Mouse (Mus musculus) layer of hippocampus, postnatal 36 days (tissue): ENCODE data around the gene Gm1673. TPM values are rescaled to one million over a fixed set of nuclear protein-coding genes. Genes with fewer than 3 reads are reported as not detected.

Source experiments
- DNase-seq, 2 experiments: peaks; one replicate each; pipeline ENCODE4 v3.0.0; 2022
- total RNA-seq, 2 experiments: library from RNA; stranded (reverse); gene quantifications; 2 replicates each; pipeline ENCODE4 v1.2.3; 2021

The Gm1673 gene
- total RNA-seq, 2 experiments from 2014 or later, result 58.2 to 70.7 TPM

DNA sequence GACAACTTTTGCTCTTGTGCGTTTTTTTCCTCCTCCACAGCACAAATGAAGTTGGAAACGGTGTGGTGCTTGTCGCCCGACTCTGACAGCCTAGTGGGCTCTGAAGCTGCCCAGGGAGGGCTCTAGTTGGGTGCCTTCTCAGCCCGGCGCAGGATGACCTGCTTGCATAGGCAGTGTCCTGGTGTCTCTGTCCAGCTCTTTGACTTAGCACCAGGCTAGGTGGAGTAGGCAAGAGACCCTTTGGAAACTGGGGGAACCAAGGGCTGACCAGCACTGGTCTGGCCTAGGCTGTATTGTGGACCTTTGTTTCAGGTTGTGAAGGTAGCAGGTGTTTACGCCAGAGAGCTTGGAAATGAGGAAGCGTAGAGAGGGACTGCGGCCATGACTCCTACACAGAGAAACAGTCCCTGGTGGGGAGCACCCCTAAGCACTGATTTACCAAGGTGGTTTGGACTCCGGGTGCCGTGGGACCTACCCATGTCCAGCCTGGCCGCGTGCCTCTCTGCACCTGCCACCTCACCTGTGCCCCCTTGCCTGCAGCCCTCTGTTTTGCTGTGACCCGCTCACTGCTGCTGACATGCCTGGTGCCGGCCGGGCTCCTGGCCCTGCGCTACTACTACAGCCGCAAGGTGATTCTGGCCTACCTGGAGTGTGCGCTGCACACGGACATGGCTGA, 14.7 kb downstream of the Gm1673 start:
- no peak for DNase-seq

DNA sequence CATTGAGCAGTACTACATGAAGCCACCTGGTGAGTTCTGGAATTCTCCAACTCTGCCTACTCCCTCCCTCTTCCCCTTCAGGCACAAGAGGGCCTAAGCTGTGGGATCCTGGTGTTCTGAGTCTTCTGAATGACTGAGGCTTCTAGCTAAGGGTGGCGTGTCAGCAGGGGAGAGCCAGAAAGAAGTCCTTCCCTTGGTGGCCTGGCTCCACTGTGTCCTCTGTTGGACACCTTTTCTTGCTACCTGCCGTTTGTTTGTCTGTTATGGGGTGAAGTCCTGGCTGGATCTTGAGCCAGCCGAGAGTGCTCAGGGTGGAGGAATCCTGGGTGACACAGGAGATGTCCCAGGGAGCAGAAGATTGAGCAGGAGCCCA, 15.3 kb downstream of the Gm1673 start:
- DNase-seq, result no peak

DNA sequence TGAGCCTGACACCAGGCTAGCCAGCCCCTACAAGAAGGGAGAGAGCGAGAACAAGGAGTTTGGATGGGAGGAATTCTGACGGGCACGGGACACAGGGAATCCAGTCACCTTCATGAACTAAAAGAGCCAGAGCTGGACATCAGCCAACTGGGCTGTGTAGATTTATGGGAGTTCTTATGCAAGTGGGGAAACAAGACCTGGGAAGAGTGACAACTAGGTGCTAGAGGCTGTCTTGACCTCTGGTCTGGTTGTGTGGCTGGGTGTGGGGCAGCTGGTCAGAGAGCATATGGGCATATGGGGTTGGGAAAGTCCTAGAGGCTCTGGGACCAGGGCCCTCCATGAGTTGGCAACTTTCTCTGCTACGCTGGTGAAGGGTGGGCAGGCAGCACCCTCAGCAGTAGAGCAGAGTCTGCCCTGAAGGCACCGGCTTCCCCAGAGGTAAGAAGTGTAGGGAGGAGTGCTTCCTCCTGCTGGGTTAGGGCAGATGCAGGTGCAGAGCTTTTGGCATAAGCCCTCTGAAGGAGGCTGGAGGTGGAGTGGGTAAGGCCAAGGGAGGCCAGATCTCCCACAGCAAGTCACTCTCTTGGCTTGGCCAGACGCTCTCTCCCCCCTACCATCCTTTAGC, 16.3 kb downstream of the Gm1673 start:
- no peak for DNase-seq

DNA sequence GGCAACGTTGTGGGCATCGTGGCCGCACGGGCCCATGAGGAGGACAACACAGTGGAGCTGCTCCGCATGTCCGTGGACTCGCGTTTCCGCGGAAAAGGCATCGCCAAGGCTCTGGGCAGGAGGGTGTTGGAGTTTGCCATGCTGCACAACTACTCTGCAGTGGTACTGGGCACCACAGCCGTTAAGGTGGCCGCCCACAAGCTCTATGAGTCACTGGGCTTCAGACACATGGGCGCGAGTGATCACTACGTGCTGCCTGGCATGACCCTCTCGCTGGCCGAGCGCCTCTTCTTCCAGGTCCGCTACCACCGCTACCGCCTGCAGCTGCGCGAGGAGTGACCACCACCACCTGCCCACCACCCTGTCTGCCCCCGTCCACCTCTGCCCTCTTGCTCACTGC, 17.6 kb downstream of the Gm1673 start:
- DNase-seq, result no peak

DNA sequence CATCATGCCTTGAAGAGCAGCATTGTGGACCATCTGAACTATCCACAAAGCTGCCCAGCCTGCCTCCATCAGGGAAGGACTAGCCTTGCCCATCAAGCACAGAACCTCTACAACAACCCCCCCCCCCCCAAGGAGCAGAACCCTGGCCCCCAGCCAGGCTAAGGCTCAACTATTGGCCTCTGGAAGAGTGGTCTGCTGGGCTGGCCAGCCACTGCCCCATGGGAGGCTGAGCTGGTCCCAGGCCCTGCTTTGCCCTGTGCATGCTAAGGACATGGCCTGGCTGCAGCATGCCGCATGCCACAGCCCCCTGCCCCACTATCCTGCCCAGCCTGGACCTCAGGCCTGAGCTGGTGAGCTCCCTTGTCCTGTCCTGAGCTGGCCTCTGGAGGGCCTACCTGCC, 18.2 kb downstream of the Gm1673 start:
- DNase-seq, result no peak

DNA sequence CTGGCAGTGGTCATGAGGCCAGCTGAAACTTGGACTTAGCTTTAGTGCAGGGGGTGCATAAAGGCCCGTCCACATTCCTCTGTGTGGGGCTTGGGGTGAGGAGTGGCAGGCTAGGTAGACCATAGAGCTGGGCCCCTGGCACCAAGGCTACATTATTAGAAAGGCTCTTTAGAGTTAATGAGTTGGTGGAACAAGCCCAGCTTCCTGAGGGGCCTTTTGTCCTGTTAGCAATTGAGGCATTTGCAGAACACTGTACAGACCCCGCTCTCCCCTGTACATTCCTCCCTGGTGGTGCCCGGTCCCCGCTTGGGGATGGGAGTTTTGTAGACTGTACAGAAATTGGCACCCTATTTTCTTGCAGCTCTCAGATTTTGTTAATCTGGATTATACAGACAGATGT, 19.4 kb downstream of the Gm1673 start:
- no peak for DNase-seq

DNA sequence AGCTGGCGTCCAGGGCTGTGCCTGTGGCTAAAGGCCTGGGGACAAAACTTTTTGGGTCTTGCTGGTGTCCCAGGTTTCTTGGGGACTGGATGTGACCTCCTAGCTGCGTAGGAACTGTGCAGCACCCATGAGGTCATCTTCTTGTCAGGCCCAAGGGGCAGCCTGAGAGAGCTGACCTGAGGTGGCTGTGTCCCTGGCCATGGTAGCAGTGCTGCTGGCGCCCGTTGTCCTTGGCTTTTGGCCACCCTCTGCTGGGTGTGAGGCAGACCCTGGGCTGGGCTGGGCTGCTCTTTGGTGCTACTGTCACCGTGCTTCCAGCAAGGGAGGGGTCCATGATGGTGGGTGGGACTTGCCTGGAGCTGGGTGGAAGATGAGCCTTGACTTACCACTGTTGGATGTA, 21.4 kb downstream of the Gm1673 start:
- no peak for DNase-seq

DNA sequence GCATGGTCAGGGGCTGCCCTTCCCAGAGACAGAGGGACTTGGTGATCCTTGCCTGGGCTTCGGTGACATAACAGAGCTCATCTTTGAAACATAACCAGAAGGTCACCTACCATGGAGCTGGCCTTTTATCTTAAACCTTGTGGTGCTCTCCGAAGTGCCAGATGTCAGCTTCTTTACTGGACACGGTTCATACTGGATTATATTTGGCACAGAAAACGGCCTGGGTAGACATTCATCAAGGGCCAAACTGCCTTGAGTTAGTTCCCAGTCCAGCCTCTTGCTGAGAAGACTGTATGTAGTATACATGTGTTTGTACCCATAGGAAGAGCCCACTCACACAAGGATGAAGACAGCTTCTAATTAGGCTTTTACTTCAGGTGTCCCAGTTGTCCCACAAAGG, 23.6 kb downstream of the Gm1673 start:
- no peak for DNase-seq

DNA sequence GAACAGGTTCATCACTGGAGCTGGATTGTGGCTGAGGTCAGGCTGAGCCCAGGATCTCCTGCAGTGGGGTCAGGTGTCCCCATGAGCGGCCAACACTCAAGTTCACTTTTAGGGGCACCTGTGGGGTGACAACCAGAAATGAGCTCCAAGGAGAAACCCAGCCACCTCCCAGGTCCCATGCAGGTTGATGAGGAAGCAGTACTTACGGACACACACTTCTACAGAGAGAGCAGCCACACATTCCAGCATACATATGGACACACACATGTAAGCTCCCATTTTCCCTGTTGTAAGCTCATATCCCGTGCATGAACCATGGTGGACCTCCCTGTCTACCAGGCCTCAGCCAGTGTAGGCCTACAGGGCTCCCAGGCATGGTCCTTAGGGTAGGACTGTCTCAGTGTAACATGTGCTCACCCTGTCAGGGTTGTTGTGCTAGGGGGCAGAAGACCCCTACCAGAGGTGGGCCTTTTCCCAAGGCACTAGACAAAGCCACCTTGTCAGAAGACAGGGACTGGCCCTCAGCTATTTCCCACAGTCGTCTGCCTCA, 24.2 kb downstream of the Gm1673 start:
- no peak for DNase-seq

DNA sequence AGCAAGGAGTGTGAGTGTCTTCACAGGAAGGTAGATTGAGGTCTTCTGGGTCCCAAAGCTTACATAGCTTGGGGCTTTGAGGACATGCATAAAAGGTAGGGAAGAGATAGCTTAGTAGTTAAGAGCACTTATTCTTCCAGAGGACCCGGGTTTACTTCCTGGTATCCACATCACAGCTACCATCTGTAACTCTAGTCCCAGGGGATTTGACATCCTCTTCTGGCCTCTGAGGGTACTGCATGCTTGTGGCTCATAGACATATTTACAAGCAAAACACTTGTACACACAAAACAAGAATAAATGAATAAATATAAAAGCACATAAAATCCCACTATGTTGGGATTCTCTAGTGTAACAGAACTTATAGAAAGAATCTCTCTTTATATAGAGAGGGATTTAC, 31.4 kb downstream of the Gm1673 start:
- no peak for DNase-seq

DNA sequence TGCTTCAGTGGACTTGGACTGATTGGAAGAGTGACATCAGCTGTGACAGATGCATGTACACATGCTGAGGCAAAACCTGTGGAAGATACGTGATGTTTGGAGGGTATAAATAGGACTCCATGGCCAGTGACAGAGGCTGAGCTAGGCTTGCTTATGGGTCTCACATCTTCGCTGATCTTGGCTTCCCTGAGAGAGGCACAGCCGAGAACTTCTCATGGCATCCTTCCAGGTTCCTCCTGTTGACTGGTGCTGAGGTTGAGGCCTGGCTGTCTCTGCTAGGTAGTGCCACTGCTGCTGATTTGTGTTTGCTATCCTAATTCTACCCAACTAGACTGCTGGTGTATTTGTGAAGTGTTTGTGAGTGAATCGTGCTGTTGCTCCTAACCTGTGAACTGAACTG, 35.7 kb downstream of the Gm1673 start:
- DNase-seq, result no peak

DNA sequence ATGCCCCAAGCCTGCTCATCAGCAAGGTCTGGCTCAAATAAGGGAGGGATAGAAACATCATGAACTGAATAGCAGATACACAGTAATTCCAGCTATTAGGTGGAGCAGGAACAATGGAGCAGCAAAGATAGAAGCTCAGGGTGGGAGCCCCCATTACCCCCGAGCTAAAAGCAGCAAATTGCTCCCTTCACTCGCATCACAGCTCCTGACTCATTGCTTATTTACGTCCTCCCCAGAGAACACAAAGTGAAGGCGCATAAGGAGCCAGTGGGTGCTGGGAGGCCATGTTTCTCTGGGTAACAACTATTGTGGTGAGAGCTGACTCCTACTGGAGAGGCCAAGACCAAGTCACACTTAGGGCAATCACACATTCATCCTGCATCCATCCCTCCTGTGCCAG, 46.9 kb downstream of the Gm1673 start:
- no peak for DNase-seq

DNA sequence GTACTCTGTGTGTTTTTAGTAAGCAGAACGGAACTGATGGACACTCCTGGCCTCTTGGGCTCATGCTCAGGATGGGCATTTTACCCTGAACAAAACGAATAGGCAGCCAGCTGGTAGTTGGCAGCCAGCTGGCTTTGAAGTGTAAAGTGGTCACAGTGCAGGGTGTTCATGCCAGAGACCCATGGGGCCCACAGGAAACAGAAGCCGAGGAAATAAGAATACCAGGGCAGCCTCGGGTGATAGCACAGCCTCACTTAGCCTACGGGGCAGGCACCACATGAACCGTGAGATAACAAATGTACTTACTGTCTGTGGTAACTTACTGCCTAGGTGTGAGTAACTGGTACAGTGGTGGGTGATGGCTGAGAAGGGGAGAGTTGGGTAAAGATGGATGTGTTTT, 47.8 kb downstream of the Gm1673 start:
- no peak for DNase-seq

DNA sequence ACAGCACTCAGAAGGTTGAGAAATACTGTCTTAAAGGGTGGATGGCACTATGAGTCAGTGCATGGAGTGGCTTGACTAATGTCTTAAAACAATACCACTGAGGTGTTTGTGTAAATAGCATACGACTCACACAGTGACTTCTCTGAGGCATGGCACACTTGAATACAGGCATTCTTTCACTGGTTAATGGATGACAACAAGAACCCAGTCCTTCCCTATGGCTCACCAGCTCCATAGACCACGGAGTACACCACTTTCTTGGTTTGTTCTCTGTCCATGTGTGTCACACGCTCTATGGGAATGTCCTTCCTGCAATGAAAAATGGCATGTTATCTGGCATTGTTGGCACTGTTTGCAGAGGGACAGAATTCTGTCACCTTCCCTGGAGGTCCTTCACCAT, 49.3 kb downstream of the Gm1673 start:
- DNase-seq, result no peak

Other genes starting within 250 kb of the Gm1673 start
- 10 to 100 TPM; 94.3 to 95.3 TPM for gene Letm1, start 200.6 kb upstream of the Gm1673 start, total RNA-seq
- 100 to 1,000 TPM; 125 to 135 TPM for gene Nsd2, start 162.7 kb upstream of the Gm1673 start, total RNA-seq
- 10 to 100 TPM; 19.7 to 23.5 TPM for gene Nelfa, start 47.0 kb upstream of the Gm1673 start, total RNA-seq
- 100 to 1,000 TPM; 125 to 138 TPM for gene Nat8l, start 12.6 kb downstream of the Gm1673 start, total RNA-seq
- gene Poln, start 186.0 kb downstream of the Gm1673 start, total RNA-seq, result under 1 TPM; 0.71 to 0.92 TPM
- 1 to 10 TPM; 6.3 to 6.4 TPM for gene Haus3, start 186.1 kb downstream of the Gm1673 start, total RNA-seq
- 10 to 100 TPM; 86.7 to 99.5 TPM for gene Mxd4, start 204.3 kb downstream of the Gm1673 start, total RNA-seq